Mouse (Mus musculus) kidney, adult 8-10 months (tissue): ENCODE measurements at regions not wholly inside any gene's neighbourhood (a gene's known extent, or its start where the extent isn't known, plus 50 kb on each side); places are given as distances from the start of the nearest gene placed in this dataset.

ENCODE experiments used
- DNase-seq, 2 experiments: peaks; one replicate each; pipeline ENCODE4 v3.0.0; 2022

GRCm38 (mm10) chr12:118529428-118530361 lies 228.5 kb upstream of the Sp4 start:
- peak in 1 of 2 experiments; percentile 4 for DNase-seq

- no peak for DNase-seq
These were observed 220.5 kb upstream of the Sp4 start for GRCm38 (mm10) chr12:118521770-118522169.

- no peak for DNase-seq
These were observed 220.1 kb upstream of the Sp4 start for GRCm38 (mm10) chr12:118521329-118521728.

GRCm38 (mm10) chr12:118519801-118520327 lies 218.6 kb upstream of the Sp4 start:
- DNase-seq: no peak

- DNase-seq: no peak
These were observed 209.7 kb upstream of the Sp4 start for GRCm38 (mm10) chr12:118510989-118511388.

- no peak for DNase-seq
These were observed 208.0 kb upstream of the Sp4 start for GRCm38 (mm10) chr12:118508972-118509917.

GRCm38 (mm10) chr12:118500392-118500791 lies 199.2 kb upstream of the Sp4 start:
- no peak for DNase-seq

GRCm38 (mm10) chr12:118488038-118488437 lies 186.8 kb upstream of the Sp4 start:
- DNase-seq: no peak

- DNase-seq: no peak
These were observed 185.2 kb upstream of the Sp4 start for GRCm38 (mm10) chr12:118486434-118486833.

GRCm38 (mm10) chr12:118481347-118481746 lies 180.1 kb upstream of the Sp4 start:
- no peak for DNase-seq

- no peak for DNase-seq
These were observed 173.5 kb upstream of the Sp4 start for GRCm38 (mm10) chr12:118474732-118475131.

GRCm38 (mm10) chr12:118466837-118467236 lies 165.6 kb upstream of the Sp4 start:
- no peak for DNase-seq

GRCm38 (mm10) chr12:118457493-118458408 lies 156.5 kb upstream of the Sp4 start:
- peak; percentile 15 to 42 for DNase-seq

- no peak for DNase-seq
These were observed 154.4 kb upstream of the Sp4 start for GRCm38 (mm10) chr12:118455609-118456008.

- no peak for DNase-seq
These were observed 138.4 kb upstream of the Sp4 start for GRCm38 (mm10) chr12:118439626-118440025.

GRCm38 (mm10) chr12:118438882-118439281 lies 137.6 kb upstream of the Sp4 start:
- DNase-seq: no peak

- no peak for DNase-seq
These were observed 131.5 kb upstream of the Sp4 start for GRCm38 (mm10) chr12:118432703-118433102.

GRCm38 (mm10) chr12:118428384-118428783 lies 127.1 kb upstream of the Sp4 start:
- DNase-seq: no peak

GRCm38 (mm10) chr12:118415956-118416355 lies 114.7 kb upstream of the Sp4 start:
- DNase-seq: no peak

GRCm38 (mm10) chr12:118411767-118412430 lies 110.7 kb upstream of the Sp4 start:
- DNase-seq: no peak

- no peak for DNase-seq
These were observed 109.7 kb upstream of the Sp4 start for GRCm38 (mm10) chr12:118410917-118411316.
